Mouse (Mus musculus) gastrocnemius, postnatal 25 days (tissue): ENCODE results near the gene Fam71a. TPM values are rescaled to one million over a fixed set of nuclear protein-coding genes. Genes with fewer than 3 reads are reported as not detected.

Source experiments
- DNase-seq: peaks from one replicate; pipeline ENCODE4 v3.0.0; 2022
- total RNA-seq, 2 experiments: library from RNA; stranded (reverse); gene quantifications; 1 replicate in 1 of 2; 2 replicates in 1 of 2; pipeline ENCODE4 v1.2.3; 2021

Gene Fam71a
- total RNA-seq, 2 experiments from 2014 or later, result not detected

GRCm38 (mm10) chr1:191122744-191123143 lies 41.9 kb downstream of the Fam71a start:
- no peak for DNase-seq

GRCm38 (mm10) chr1:191115514-191116238 lies 48.9 kb downstream of the Fam71a start:
- DNase-seq, result peak; percentile 25

- no peak for DNase-seq
Observed at GRCm38 (mm10) chr1:191114868-191115267, 49.7 kb downstream of the Fam71a start.

Other genes starting within 250 kb of the Fam71a start
- gene Angel2, start 239.7 kb downstream of the Fam71a start, total RNA-seq, result 10 to 100 TPM; 20.7 to 24.6 TPM
- gene Vash2, start 185.5 kb downstream of the Fam71a start, total RNA-seq, result 1 to 10 TPM in 1 of 2 experiments, under 1 TPM in 1; 0.59 to 1.7 TPM
- gene Flvcr1, start 138.7 kb downstream of the Fam71a start, total RNA-seq, result 10 to 100 TPM; 16.4 to 22.3 TPM
- gene Spata45, start 128.2 kb downstream of the Fam71a start, total RNA-seq, result not detected
- 10 to 100 TPM; 11.8 to 12.3 TPM for gene Tatdn3, start 101.9 kb downstream of the Fam71a start, total RNA-seq
- gene Nsl1, start 101.8 kb downstream of the Fam71a start, total RNA-seq, result under 1 TPM; 0.26 to 0.56 TPM
- gene Batf3, start 67.0 kb downstream of the Fam71a start, total RNA-seq, result under 1 TPM in 1 of 2 experiments, not detected in 1; 0.43 TPM
- gene Atf3, start 53.2 kb upstream of the Fam71a start, total RNA-seq, result 10 to 100 TPM in 1 of 2 experiments, 1 to 10 TPM in 1; 7.0 to 12.6 TPM
- gene Nenf, start 153.4 kb upstream of the Fam71a start, total RNA-seq, result 10 to 100 TPM; 54.3 to 62.3 TPM
- gene Tmem206, start 161.1 kb upstream of the Fam71a start, total RNA-seq, result 1 to 10 TPM; 1.2 to 1.3 TPM
- 10 to 100 TPM; 72.6 to 78.7 TPM for gene Ppp2r5a, start 238.5 kb upstream of the Fam71a start, total RNA-seq